Mouse (Mus musculus): ENCODE results near the gene Cd44.
A peak's percentile ranks its signal among the peaks of the same experiment; 100 is the strongest.

Gene Cd44

DNA sequence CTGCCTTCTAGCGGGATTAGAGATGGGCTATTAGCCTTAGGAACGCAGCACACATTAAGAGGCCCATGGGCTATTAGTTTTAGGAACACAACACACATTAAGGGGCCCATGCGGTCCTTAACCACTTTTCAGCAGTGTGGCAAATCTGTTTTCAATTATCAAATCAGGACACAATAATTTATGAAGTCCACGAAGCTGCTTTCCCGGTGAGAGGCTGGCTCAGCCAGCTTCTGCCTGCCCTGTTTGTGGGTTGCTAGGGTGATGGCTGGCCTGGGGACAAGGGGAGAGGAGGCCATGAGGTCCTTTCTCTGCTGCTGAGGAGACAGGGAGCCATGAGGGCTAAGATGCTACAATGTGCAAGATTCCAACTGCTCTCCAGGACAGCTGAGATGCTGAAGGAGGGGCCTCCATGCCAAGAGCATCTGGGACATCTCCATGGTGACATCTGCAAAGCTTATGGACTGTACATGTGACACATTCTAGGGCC lies 81.2 kb downstream of the Cd44 start:
- DNase-seq (ENCODE audit: low read depth, low spot score), result no peak

GRCm38 (mm10) chr2:102815289-102815809 lies 86.1 kb downstream of the Cd44 start:
- DNase-seq (ENCODE audit: low read depth, low spot score), result peak; percentile 90

DNA sequence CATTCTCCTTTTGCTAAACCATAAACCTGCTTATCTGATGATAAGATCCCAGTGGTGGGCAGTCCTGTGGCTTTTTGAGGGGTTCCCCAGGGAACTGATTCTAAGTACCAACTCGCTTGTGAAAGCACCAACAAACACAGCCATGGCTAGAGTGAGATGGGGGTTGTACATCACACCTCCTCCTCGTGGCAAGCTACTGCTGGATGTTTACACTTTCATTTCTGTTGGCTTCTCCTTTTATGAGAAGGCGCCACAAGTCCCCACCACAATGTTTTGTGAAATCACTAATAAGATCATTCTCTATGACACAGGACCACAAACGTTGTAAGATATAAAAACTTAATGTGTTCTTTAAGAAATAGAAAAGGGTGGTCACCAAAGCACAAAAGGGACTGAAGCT lies 88.7 kb downstream of the Cd44 start:
- peak; percentile 87 for DNase-seq (ENCODE audit: low read depth, low spot score)

GRCm38 (mm10) chr2:102809436-102809835 lies 92.0 kb downstream of the Cd44 start:
- no peak for DNase-seq (ENCODE audit: low read depth, low spot score)

GRCm38 (mm10) chr2:102807633-102808032 lies 93.8 kb downstream of the Cd44 start:
- no peak for DNase-seq (ENCODE audit: low read depth, low spot score)

DNA sequence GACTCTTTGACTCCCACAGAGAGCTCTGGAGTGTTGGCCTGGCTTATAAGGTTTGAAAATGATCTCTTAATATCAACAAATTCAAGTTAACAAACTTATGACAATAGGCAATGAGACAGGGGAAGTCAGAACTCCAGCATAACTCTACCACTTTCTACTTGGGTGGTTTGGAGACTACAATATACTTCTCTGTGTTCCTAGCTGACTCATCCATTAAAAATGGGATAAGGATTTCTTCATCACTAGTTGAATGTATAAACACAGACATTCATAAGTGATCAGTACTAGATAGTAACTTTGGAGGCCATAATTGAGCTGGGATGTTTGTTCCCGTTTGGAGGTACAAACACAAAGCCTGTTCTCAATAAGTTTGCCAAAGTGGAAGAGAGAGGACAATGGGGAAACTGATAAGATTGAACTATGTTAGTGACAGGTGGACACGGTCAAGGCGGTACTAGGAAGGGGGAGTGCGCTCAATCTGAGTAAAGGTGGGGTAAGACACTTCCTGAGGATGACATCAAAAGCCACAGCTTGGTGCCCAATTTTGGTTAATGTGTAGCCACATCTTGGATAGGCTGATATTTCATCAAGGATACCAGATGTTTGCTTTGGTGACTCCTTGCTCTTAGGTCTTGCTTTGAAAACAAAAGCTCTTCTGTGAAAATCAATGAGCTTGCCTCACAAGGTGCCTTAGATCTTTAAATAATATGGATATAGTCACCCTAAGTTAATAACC lies 95.5 kb downstream of the Cd44 start:
- no peak for DNase-seq (ENCODE audit: low read depth, low spot score)

DNA sequence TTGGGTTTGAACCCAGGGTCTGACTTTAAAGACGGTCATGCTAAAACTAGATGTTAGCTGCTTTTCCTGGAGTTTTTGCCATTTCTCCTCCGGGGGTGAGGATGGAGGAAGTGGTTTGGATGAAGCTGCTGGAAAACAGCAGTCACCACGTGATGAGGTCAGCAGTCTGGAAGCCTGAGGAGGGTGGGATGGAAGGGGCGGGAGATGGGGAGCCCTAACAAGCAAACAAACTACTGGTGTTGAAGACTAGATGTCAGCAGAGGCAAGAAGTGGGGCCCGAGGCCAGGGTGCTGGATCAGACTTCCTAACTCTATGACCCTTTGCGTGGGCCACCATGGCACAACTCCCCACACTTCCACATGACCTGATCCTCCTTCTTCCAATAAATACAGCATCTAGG lies 96.2 kb downstream of the Cd44 start:
- DNase-seq (ENCODE audit: low read depth, low spot score), result no peak

DNA sequence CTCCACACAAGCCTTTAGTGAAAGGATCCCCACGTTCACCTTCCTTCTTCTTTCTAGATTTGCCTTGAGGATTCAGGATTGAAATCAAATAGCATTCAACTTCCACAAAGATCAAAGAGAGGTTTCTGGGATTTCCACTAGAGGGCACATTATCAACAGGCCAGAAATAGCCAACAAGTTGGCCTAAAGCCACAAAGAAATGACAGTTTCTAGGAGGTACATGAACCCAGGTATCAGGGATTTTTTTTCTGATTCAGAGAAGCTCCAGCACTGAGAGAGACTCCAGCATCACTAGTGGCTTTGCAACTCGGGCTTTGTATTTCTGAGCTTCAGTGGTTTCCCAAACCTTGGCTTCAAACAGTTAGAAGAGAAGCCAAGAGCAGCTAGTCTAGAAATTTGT lies 97.4 kb downstream of the Cd44 start:
- DNase-seq (ENCODE audit: low read depth, low spot score), result peak; percentile 51

DNA sequence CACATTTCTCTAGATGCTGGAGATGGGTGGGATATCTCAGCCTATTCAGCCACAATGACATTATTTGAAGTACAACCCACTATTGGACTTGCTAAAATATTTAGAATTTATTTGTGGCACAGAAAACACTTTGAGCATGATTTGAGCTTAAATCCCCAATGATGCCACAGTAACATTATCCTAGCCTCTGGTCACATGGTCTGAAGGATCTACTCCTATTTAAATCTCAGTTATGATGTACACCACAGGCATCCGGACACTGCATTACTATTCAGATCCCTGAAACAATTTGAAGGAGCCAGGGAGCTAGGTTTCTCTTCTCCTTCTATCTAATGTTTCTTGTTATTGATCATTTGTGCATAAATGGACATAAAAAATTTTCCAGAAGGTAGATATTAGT lies 99.6 kb downstream of the Cd44 start:
- DNase-seq (ENCODE audit: low read depth, low spot score), result no peak

- DNase-seq (ENCODE audit: low read depth, low spot score), result no peak
Observed at GRCm38 (mm10) chr2:102798149-102798548, 103.3 kb downstream of the Cd44 start.

DNA sequence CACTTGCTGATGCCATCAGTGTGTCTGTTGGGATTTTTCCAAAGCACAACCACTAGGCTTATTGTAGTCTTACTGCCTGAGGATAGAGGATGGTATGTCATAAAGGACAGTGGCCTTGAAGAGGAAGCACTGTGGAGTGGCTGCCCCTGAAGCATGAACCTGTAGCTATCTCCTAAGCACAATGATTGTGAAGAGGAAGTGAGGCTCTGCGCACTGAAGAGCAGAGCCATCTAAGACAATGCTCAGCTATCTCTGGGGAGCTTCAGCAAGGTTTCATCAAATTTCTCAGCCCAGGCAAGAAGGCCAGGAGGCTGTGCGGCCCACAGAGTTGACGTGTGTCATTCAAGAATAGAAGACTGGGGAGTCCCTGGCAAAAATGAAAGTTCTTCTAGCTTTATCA lies 106.4 kb downstream of the Cd44 start:
- peak; percentile 79 for DNase-seq (ENCODE audit: low read depth, low spot score)

DNA sequence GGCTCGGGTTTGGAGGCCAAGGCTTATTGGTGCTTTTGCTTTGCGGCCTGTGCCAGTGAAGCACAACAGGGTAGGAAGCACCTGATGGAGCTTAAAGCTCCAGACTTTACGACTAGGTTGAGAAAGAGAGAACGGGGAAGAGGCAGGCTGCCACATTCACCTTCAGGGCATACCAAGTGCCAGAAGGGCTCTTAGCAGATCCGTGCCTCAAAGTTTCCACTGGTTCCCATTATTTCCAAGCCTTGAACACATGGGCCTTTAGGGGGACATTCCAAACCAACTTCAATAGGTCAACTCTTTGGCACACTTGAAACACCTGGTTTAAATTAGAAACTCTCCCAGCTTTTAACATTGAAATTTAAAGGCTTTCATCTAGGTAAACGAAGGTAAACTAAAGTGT lies 108.7 kb downstream of the Cd44 start:
- DNase-seq (ENCODE audit: low read depth, low spot score), result no peak

DNA sequence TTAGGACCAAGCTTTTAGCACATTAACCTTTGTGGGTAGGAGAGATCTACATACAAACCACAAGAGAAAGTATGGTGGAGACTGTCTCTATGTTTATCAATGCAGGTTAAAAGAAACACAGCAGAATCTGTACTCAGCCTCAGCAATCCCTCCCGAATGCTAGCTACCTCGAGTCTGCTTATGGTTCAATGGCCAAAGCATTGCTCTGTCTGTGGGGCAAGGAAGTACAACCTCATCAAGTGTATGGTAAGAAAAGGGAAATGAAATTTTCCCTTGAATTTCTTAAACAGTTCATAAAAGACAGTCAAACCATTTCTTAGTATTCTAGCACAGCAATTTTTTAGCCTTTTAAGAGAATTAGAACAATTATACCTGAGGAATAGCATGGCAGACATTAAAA lies 109.8 kb downstream of the Cd44 start:
- peak; percentile 36 for DNase-seq (ENCODE audit: low read depth, low spot score)

DNA sequence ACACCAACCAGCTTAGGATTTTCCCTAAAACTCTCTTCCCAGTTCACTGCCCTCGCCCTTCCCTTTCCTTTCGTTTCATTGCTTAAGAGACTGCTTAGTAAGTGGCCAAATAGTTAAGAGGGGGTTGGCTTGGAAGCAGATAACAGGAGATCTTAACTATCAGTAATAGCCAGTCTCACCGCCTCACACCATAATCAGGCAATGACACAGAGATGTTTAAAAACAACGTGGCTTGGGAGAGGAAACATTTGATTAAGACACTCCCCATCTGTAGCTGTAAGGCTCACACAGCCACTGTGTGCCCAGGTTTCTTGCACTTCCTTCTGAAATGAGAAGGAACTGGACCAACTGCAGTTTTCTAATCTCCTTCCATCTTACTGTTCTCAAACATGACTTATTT lies 115.8 kb downstream of the Cd44 start:
- no peak for DNase-seq (ENCODE audit: low read depth, low spot score)

DNA sequence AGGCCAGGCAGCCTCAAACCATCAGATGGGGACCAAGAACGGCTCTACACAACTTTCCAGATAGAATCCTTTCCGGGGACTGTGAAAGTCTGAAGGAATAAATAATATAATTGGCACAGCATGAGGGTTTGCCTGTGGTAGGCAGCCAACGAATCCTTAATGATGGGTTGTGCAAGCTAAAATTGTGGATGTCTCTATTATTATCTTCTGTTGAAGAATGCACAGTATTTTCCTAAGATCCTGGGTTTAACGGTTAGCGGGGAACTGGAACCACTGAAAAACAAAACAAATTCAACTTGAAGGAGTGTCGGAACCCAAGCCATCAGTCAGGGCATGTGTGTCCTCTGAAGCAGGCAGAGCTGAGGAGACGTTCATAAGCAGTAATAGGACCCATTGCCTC lies 118.7 kb downstream of the Cd44 start:
- no peak for DNase-seq (ENCODE audit: low read depth, low spot score)

DNA sequence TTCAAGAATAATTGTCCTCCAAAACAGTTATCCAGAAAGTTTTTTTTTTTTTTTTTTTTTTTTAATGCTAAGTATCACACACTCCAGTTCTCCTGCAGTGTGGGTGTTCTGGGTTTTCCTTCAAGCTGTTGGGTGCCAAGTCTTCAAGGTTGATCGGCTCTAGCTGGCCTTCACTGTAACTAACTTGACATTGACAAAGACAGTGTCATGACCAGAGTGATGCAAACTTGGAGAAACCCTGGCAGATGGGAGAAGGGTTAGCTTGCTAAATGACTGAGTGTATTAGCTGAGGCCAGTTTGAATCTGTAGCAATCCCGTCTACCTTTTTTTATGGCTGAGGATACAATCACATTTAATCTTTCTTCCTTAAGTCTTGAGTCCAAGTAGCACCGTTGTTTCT lies 123.3 kb downstream of the Cd44 start:
- DNase-seq (ENCODE audit: low read depth, low spot score), result no peak

- DNase-seq (ENCODE audit: low read depth, low spot score), result no peak
Observed at GRCm38 (mm10) chr2:102775561-102775960, 125.9 kb downstream of the Cd44 start.

GRCm38 (mm10) chr2:102774700-102775099 lies 126.8 kb downstream of the Cd44 start:
- no peak for DNase-seq (ENCODE audit: low read depth, low spot score)

DNA sequence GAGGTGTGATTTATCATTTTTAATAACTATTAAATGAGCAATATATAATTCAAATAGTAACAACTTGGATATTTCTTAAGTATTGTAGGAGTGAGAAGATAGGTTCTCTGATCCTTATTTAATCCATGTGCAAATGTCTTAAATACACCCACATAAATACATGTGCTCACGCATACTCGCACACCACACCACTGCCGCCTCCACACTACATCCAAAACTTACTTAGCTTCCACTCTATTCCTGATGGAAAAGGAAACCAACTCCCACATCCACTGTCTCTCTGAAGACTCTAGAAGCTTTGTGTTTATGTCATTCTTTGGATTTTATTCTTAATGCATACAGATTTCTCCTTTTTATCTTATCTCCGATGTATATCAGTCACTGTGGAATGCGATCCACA lies 129.2 kb downstream of the Cd44 start:
- DNase-seq (ENCODE audit: low read depth, low spot score), result no peak

DNA sequence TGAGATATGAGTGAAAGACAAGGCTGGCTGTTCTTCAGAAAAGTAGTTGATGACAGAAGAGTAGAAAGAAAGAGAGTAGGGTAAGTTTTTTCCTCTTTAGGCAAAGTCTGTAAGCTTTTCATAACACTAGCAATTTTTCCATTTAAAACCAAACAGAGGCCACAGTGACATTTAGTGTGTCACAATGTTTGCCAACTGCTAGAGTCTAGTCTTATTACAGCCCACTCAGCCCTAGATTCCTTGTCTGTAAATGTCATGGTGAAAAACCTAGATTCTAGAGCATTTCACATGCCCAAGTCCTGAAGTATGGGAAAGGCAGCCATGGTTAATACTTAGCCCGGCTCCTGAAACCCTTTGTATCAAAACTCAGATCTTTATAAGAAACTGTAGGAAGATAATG lies 130.2 kb downstream of the Cd44 start:
- no peak for DNase-seq (ENCODE audit: low read depth, low spot score)

- DNase-seq (ENCODE audit: low read depth, low spot score), result no peak
Observed at GRCm38 (mm10) chr2:102768267-102768666, 133.2 kb downstream of the Cd44 start.

DNA sequence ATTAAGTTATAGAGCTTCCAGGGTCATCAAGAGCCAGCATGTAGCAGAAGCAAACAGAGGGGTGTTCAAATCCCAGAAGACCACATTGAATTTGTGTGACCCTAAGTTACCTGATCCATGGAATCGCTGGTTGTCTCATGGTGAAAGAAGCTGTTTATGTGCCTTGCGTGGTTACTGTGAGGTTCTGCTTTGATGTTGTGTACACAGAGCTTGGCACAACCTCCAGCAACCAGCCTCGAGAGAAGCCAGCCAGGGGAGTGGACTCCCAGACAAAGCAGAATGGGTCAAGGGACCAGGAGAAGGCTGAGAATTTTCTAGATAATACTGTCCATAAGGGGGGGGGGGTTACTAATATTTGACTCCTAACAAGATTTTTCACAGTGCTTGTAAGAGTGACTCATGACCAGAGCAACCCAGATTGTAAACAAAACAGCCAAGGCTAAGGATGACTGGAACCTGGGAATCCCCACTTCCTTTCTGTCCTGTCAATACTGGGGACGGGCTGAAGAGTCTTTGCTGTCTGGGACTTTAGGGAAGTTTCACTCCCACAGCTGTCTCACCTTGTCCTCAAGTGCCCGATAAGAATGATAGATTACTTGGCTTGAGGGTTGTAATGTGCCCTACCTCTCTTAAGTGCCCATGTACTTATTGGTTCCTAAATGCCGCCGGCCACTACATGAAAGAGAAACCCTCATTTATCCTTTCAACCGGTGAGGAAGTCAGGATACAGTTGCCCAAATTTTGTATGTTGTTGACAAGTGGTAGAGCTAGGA lies 136.7 kb downstream of the Cd44 start:
- no peak for DNase-seq (ENCODE audit: low read depth, low spot score)

DNA sequence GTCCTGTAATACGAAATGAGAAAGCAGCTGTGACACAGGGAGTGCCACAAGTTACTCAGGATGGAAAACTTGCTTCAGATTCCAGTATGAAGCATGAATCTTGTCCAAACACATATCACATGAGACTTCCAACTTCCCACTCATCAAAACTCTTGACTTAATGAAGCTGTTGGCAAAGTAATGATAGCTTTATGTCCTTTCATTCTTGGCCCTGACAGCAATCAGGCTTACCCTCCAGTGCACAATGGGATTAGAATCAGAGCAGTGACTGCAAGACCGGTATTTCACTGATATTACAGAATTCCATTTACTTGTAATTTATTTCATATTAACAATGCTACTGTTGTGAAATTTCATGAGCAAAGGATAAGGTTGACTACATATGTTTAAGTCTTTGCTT lies 137.5 kb downstream of the Cd44 start:
- DNase-seq (ENCODE audit: low read depth, low spot score), result no peak
